Mouse (Mus musculus) limb, embryonic 13.5 days (tissue): ENCODE data around the gene Gse1. TPM values are rescaled to one million over a fixed set of nuclear protein-coding genes. Genes with fewer than 3 reads are reported as not detected.

ENCODE experiments used
- ATAC-seq: fragments of 200-750 bp; cut with Nextera tagmentation; 2 replicates; pipeline ENCODE4 v1.8.0; 2017; ENCODE audit warnings: low read depth, moderate number of reproducible peaks, moderate TSS enrichment; ENCODE audit not compliant: low FRiP score
- H3K27ac ChIP-seq: fragments of 300-500 bp; sonication (generic); 2 replicates; pipeline ENCODE4 v1.5.1; 2015; ENCODE audit warnings: inconsistent platforms, mild to moderate bottlenecking, moderate library complexity
- H3K27me3 ChIP-seq: fragments of 300-500 bp; sonication (generic); 2 replicates; pipeline ENCODE4 v1.6.1; 2015; ENCODE audit warnings: mild to moderate bottlenecking, inconsistent platforms
- H3K36me3 ChIP-seq: fragments of 300-500 bp; sonication (generic); 2 replicates; pipeline ENCODE4 v1.6.1; 2015; ENCODE audit warnings: inconsistent platforms, mild to moderate bottlenecking, moderate library complexity
- H3K4me1 ChIP-seq: fragments of 300-500 bp; sonication (generic); 2 replicates; pipeline ENCODE4 v1.6.1; 2015; ENCODE audit warnings: inconsistent platforms
- H3K4me2 ChIP-seq: fragments of 300-500 bp; sonication (generic); replicated peaks from 2 replicates; pipeline ENCODE4 v1.6.1; 2015; ENCODE audit warnings: inconsistent platforms, mild to moderate bottlenecking, moderate library complexity
- H3K4me3 ChIP-seq: fragments of 300-500 bp; sonication (generic); 2 replicates; pipeline ENCODE4 v1.5.1; 2015; ENCODE audit warnings: moderate library complexity, mild to moderate bottlenecking, inconsistent platforms
- H3K9ac ChIP-seq: fragments of 300-500 bp; sonication (generic); 2 replicates; pipeline ENCODE4 v1.6.1; 2015; ENCODE audit warnings: mild to moderate bottlenecking, inconsistent platforms
- H3K9me3 ChIP-seq: fragments of 300-500 bp; sonication (generic); 2 replicates; pipeline ENCODE4 v1.6.1; 2016; ENCODE audit warnings: inconsistent platforms
- WGBS: fragments of 180-500 bp; shearing (Covaris S2); methylation state at CpG from one replicate; pipeline ENCODE4 v1.1.7; 2015; 5-methylcytosine and 5-hydroxymethylcytosine counted together
- polyA plus RNA-seq: library from polyadenylated mRNA; unstranded; fragments of >200 nt; fragmentation: Nextera tagmentation; extraction: Ambion mirVana; gene quantifications from 2 replicates; pipeline ENCODE4 v1.2.1, GENCODE M21; 2015

Gse1 gene
- polyA plus RNA-seq, 1 experiment from 2014 or later: 6.9 TPM

DNA sequence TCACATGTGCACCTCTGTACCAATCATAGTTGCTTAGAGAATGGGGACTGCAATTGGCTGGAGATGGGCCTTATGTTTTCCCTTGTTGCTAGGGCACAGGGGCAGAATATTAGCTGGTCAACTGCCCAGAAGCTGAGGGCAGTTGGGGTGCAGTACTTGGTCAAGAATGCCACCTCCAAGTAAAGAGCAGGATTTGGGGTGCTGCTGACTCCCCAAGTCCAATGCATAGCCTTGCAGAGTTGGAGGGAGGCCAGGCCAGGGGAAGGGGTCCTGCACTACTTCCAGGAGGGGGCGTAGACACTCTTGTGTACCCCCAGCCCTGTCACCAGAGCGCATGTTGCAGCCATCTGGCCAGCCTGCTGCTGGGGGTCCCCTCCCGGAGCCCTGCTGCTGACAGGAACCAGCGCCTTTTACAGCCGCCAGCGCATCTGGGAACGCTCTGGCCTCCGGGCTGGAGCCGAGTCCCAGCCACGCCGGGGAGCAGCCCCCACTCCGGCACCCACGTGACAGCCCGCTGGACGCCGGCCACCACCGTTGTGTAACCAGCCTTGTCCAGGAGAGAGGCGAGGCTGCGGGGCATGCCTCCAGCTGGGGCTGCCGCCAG lies 37.3 kb upstream of the Gse1 start:
- Histone ChIP-seq H3K9ac (peak overlapping the region; percentile 39), H3K4me2 (peak overlapping the region; percentile 62), H3K36me3 (no peaks in the 10 kb centered on the region), H3K4me3 (peak overlapping the region; percentile 31), H3K9me3 (no peaks in the 10 kb centered on the region), H3K27ac (peak overlapping the region; percentile 94), H3K4me1 (peaks cover 43% of the 10 kb centered on the region), H3K27me3 (no peaks in the 10 kb centered on the region)
- ATAC-seq: peak; percentile 93
- WGBS: 22% methylated on average over 20 of the region's 20 CpGs

DNA sequence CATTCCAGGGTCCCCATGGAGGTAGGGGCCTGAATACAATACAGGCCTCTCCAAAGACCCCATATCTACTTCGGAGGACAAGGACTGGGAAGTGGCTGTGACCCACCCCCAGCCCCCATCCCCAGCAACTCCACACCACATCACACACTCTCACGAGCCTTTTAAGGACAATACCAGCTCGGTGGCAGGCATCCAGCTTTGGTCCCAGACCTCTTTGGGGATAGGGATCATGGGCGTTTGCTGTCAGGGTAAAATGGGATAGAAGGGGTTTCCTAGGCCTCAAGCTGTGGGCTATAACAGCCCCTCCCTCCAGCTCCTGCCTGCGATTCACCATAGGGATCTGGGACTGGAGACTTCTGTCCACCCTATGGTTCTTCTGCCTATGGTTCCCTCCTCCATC lies 36.6 kb upstream of the Gse1 start:
- Histone ChIP-seq H3K9me3 (no peaks in the 10 kb centered on the region), H3K9ac (peak overlapping the region; percentile 39), H3K4me2 (peak overlapping the region; percentile 62), H3K4me3 (peak overlapping the region; percentile 31; the same call in 1 of the 2 replicates), H3K36me3 (no peaks in the 10 kb centered on the region), H3K27me3 (no peaks in the 10 kb centered on the region), H3K27ac (peak overlapping the region; percentile 94), H3K4me1 (peaks cover 36% of the 10 kb centered on the region)
- ATAC-seq: no peak
- 54% methylated on average over 5 of the region's 5 CpGs for WGBS

DNA sequence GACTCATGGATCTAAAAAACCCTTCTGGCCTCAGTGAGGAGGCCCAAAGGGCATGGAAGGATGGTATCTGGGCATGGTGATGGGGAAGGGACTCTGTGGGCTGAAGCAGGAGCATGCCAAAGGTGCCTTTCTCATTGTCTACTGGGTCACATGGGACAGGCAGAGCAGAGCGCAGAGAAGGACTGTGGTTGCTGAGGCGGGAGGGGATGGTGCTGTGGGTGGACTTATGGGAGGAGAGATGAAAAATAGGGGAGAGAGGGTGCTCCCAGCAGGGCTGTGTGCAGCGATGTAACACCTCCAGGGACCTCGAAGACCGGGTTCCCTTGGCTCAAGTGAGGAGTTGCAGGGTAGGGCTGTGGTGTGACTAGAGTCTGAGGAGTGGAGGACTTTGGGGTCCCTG lies 36.1 kb upstream of the Gse1 start:
- peak overlapping the region; percentile 94; the same call in 1 of the 2 replicates for H3K27ac ChIP-seq
- no peaks in the 10 kb centered on the region for H3K27me3 ChIP-seq
- ATAC-seq: no peak
- H3K4me1 ChIP-seq: peaks cover 31% of the 10 kb centered on the region
- no peaks in the 10 kb centered on the region for H3K36me3 ChIP-seq
- no peaks in the 10 kb centered on the region for H3K9me3 ChIP-seq
- no peak overlapping the region for H3K9ac ChIP-seq
- no peak overlapping the region for H3K4me3 ChIP-seq
- 94% methylated on average over 5 of the region's 5 CpGs for WGBS
- no peak overlapping the region for H3K4me2 ChIP-seq

DNA sequence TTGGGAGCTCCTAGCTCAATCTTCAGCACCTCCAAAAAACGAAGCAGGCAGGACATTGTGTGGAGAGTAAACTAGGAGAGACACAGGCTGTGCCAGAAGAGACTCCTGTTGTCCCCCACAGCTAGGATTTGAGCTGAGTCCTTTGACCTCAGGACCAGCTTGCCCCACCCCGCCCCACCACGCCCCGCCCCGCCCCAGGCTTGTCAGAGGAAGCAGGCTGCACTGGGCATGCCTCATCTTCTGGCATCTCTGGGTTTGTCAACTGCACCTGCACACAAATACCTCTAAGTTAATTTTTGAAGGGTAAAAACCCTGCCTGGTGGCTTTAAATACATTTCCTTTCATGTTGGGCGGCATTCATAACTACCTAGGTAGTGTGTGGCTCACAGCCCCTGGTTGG lies 26.9 kb upstream of the Gse1 start:
- Histone ChIP-seq H3K4me2 (no peak overlapping the region), H3K36me3 (no peaks in the 10 kb centered on the region), H3K4me1 (0 out of 2 replicates have a peak, but pooled peaks cover 9% of the 10 kb centered on the region), H3K9ac (no peak overlapping the region), H3K27me3 (no peaks in the 10 kb centered on the region), H3K27ac (no peak overlapping the region), H3K4me3 (no peak overlapping the region), H3K9me3 (peaks cover 9% of the 10 kb centered on the region; the same call in 1 of the 2 replicates)
- 81% methylated on average over 6 of the region's 6 CpGs for WGBS
- ATAC-seq: no peak

DNA sequence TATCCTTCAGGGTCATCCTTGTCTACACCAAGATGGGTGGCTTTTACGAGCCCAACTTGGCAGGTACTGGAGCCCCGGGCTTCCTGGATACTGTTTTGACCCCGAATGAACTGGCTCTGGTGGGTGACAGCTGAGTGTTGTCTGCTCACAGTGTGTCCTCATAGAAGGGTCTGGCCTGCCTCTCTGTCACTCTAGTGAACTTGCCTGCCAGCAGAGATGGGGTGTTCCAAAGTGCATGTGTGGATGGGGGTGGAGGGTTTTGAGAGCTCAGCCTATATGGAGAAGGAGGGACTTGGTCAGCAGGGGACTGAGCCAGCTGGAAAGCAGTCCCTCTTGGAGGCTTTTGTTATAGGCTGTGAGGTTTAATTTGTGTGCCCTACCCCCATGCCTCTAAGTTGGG lies 25.7 kb upstream of the Gse1 start:
- Histone ChIP-seq H3K36me3 (no peaks in the 10 kb centered on the region), H3K27ac (no peak overlapping the region), H3K4me1 (0 out of 2 replicates have a peak, but pooled peaks cover 9% of the 10 kb centered on the region), H3K9me3 (peaks cover 9% of the 10 kb centered on the region; the same call in 1 of the 2 replicates), H3K4me3 (no peak overlapping the region), H3K27me3 (no peaks in the 10 kb centered on the region), H3K9ac (no peak overlapping the region), H3K4me2 (no peak overlapping the region)
- ATAC-seq: no peak
- 60% methylated on average over 3 of the region's 3 CpGs for WGBS

DNA sequence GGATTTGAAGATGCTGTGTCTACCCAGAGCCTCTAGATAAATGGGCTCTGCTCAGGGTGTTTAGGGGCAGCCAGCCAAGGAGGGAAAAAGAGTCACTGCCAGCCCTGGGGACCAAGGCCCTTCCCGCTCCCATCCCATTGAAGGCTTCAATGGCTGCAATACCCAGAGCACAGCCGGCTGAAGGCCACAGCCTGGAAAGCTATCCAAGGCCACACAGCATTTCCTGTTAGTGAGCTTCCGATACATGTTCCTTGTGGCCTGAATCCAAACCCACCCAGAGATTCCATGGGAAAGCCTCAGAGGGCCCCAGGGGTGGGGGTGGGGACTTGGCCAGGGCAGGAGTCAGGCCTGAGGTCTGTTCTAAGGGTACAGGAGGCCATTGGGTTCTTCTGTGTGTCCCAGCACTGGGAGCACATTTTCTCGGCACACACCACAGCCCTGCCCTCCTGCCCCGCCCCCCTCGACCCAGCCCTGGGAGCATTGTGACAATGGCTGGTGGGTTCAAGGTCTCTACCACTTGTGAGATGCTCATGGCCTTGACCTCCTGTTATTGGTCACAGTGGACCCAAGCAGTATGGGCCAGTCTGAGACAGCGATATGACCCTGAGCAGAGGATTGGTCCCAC lies 23.4 kb upstream of the Gse1 start:
- Histone ChIP-seq H3K4me1 (peaks cover 21% of the 10 kb centered on the region), H3K4me2 (no peak overlapping the region), H3K9ac (0 out of 2 replicates have a peak overlapping the region, but pooled peaks have one; percentile 25), H3K36me3 (no peaks in the 10 kb centered on the region), H3K9me3 (peaks cover 5% of the 10 kb centered on the region; the same call in 1 of the 2 replicates), H3K27ac (no peak overlapping the region), H3K4me3 (no peak overlapping the region), H3K27me3 (no peaks in the 10 kb centered on the region)
- ATAC-seq: no peak
- 74% methylated on average over 7 of the region's 7 CpGs for WGBS

DNA sequence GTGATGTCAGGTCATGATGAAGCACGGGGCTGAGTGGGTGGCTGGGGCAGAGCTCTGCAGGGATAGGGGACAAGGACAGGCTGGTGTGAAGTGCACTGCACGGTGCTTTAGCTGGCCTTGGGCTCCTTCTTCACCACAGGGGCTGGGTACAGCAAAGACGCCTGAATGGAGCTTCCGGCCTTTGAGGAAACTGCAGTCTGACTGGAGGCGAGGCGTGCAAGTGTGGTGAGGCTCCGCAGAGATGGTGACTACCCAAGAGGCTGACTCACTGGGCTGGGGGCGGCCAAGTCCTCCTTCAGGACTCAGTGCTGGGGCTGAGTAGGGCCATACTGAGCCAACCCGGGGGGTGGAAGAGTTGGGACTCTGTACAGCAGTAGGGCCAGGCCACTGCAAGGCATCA lies 22.3 kb upstream of the Gse1 start:
- Histone ChIP-seq H3K9me3 (no peaks in the 10 kb centered on the region), H3K4me1 (peaks cover 31% of the 10 kb centered on the region), H3K27me3 (no peaks in the 10 kb centered on the region), H3K9ac (no peak overlapping the region), H3K4me2 (no peak overlapping the region), H3K36me3 (no peaks in the 10 kb centered on the region), H3K4me3 (no peak overlapping the region), H3K27ac (no peak overlapping the region)
- WGBS: 87% methylated on average over 9 of the region's 9 CpGs
- no peak for ATAC-seq

DNA sequence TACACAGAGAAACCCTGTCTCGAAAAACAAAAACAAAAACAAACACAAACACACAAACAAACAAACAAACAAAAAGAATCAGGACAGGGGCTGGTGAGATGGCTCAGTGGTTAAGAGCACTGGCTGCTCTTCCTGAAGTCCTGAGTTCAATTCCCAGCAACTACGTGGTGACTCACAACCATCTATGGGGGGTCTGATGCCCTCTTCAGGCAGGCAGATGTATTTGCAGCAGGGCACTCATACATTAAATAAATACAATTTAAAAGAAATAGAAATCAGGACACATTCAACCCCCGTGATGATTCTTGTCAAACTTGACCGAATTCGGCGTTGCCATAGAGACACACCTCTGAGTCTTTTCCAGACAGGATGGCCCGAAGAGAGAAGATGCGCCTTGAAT lies 20.9 kb upstream of the Gse1 start:
- H3K27me3 ChIP-seq: no peaks in the 10 kb centered on the region
- H3K4me2 ChIP-seq: no peak overlapping the region
- no peak for ATAC-seq
- no peak overlapping the region for H3K4me3 ChIP-seq
- 84% methylated on average over 8 of the region's 8 CpGs for WGBS
- no peak overlapping the region for H3K9ac ChIP-seq
- no peak overlapping the region for H3K27ac ChIP-seq
- H3K4me1 ChIP-seq: peaks cover 39% of the 10 kb centered on the region
- H3K9me3 ChIP-seq: no peaks in the 10 kb centered on the region
- H3K36me3 ChIP-seq: no peaks in the 10 kb centered on the region

DNA sequence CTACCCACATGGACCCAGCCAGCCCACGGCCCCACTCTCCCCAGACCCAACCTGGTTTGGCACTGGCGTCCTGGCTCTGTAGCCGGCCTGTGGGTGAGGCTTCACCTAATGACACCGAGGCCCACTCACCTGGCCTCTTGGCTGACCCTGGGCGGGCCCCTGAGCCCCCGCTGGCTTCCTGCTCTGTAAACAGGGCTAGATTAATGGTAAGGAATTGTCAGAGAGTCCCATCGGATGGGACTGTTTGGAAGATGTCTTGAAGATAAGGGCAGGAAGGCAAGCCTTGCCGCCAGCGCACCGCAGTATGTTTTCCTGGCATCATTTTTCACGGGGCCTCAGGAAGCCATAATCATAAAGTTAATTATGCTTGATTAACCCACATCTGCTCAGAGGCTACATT lies 20.1 kb upstream of the Gse1 start:
- no peaks in the 10 kb centered on the region for H3K9me3 ChIP-seq
- H3K4me2 ChIP-seq: no peak overlapping the region
- H3K27me3 ChIP-seq: no peaks in the 10 kb centered on the region
- H3K27ac ChIP-seq: no peak overlapping the region
- H3K36me3 ChIP-seq: no peaks in the 10 kb centered on the region
- no peak overlapping the region for H3K4me3 ChIP-seq
- ATAC-seq: no peak
- 29% methylated on average over 11 of the region's 11 CpGs for WGBS
- peaks cover 35% of the 10 kb centered on the region for H3K4me1 ChIP-seq
- H3K9ac ChIP-seq: no peak overlapping the region

DNA sequence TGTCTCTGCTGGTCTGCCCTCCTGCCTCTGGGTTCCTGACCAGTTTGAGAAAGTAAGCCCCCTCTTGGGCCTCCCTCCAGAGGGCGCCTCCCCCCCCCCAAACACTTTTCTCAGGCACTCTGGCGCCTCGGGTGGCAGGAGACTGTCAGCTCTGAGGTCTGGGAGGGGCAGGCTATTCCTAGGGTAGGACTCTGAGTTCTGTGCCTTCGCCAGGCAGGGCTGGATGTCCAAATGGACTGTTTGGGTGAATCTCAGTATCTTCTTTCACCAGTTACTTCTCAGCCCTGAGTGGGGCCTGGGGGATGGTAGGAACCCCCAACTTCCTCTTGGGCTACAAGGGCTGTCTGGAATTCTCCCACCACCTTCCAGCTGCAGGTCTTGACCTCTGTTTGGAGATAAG lies 16.9 kb upstream of the Gse1 start:
- Histone ChIP-seq H3K27ac (no peak overlapping the region), H3K9ac (no peak overlapping the region), H3K4me1 (peaks cover 54% of the 10 kb centered on the region), H3K27me3 (no peaks in the 10 kb centered on the region), H3K9me3 (no peaks in the 10 kb centered on the region), H3K4me3 (no peak overlapping the region), H3K4me2 (no peak overlapping the region), H3K36me3 (no peaks in the 10 kb centered on the region)
- ATAC-seq: no peak; the same call in 1 of the 2 replicates
- 12% methylated on average over 4 of the region's 4 CpGs for WGBS

DNA sequence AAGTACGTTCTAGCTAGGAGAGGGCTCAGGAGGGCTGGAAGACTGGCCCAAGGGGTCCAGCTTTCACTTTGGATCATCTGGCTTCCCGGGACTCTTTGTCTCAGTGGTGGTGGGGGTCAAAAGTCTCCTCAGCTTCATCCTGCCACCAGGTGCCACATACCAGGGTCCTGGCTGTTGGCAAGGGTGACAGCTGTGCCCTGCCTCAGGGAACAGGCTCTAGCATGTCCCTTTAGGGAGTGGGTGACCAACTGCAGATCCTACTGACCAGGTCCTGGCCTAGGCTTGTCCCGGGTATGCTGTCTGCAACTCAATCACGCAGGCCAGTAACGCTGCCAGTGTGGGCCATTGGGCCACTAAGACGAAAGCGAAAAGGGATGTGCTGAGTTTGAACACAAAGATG lies 15.7 kb upstream of the Gse1 start:
- no peak overlapping the region for H3K4me2 ChIP-seq
- H3K27me3 ChIP-seq: no peaks in the 10 kb centered on the region
- H3K9ac ChIP-seq: no peak overlapping the region
- H3K4me1 ChIP-seq: peaks cover 66% of the 10 kb centered on the region
- ATAC-seq: no peak
- no peaks in the 10 kb centered on the region for H3K9me3 ChIP-seq
- no peaks in the 10 kb centered on the region for H3K36me3 ChIP-seq
- H3K4me3 ChIP-seq: no peak overlapping the region
- no peak overlapping the region for H3K27ac ChIP-seq
- WGBS: 82% methylated on average over 7 of the region's 7 CpGs

DNA sequence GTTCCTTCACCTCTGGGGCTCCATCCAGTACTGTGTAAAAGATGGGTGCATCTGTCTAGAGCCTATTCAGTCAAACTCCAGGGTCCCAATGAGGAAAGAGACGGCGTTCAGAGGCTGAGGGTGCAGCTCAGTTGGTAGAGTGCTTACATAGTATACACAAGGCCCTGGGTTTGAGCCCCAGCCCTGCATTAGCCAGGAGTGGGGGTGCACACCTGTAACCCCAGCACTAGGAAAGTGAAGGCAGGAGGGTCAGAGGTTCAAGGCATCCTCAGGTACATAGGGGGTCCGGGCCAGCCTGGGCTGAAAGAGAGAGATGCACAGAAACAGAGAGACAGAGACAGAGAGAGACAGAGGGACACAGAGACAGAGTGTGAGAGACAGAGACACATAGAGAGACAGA lies 15.0 kb upstream of the Gse1 start:
- 96% methylated on average over 3 of the region's 3 CpGs for WGBS
- no peak for ATAC-seq
- H3K36me3 ChIP-seq: no peaks in the 10 kb centered on the region
- H3K4me1 ChIP-seq: peaks cover 66% of the 10 kb centered on the region
- no peaks in the 10 kb centered on the region for H3K9me3 ChIP-seq
- no peak overlapping the region for H3K4me3 ChIP-seq
- no peak overlapping the region for H3K4me2 ChIP-seq
- no peaks in the 10 kb centered on the region for H3K27me3 ChIP-seq
- no peak overlapping the region for H3K27ac ChIP-seq
- no peak overlapping the region for H3K9ac ChIP-seq

DNA sequence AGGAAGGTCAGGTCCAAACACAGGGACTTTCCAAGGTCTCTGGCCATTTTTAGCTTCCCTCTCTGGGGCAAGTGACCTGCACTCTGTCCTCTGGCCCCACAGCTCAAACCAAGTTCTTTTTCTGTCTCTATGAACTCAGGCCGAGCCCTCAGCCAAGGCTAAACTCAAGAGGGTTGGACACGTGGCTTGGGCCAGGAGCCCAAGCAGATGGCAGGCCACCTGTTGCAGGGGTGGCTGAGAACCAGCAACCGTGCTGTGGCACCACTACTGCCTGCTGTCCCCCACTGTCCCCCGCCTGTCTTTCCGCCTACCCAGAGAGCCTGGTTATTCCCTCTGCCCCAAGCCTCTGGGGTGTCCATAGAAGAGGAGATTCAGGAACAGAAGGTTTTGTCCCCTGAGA lies 14.3 kb upstream of the Gse1 start:
- peaks cover 69% of the 10 kb centered on the region for H3K4me1 ChIP-seq
- no peaks in the 10 kb centered on the region for H3K36me3 ChIP-seq
- WGBS: 66% methylated on average over 5 of the region's 5 CpGs

More for the DNA sequence above, 14.3 kb upstream of the Gse1 start:
- Histone ChIP-seq H3K27me3 (no peaks in the 10 kb centered on the region), H3K9ac (no peak overlapping the region), H3K9me3 (no peaks in the 10 kb centered on the region), H3K4me3 (no peak overlapping the region), H3K27ac (no peak overlapping the region), H3K4me2 (no peak overlapping the region)
- no peak for ATAC-seq
